Mouse (Mus musculus) CH12.LX (cell line): ENCODE results near the gene Amz2. TPM values are rescaled to one million over a fixed set of nuclear protein-coding genes. Genes with fewer than 3 reads are reported as not detected.

Source experiments
- DNase-seq: peaks from one replicate; pipeline ENCODE4 v3.0.0-alpha.2; 2013; ENCODE audit errors: extremely low read depth
- H3K27ac ChIP-seq: 2 replicates; pipeline ENCODE4 v1.5.1; 2012; ENCODE audit warnings: low read depth, mild to moderate bottlenecking, control low read depth, moderate library complexity; ENCODE audit not compliant: insufficient read depth
- H3K27me3 ChIP-seq: replicated peaks from 2 replicates; pipeline ENCODE3; 2012; ENCODE audit warnings: inconsistent platforms
- H3K36me3 ChIP-seq, 2 experiments: replicated peaks in 1 of 2; 2 replicates each; pipeline versions ENCODE3 to v1.6.1; 2012; ENCODE audit warnings: inconsistent platforms in 1 of 2, low read length in 1 of 2, mild to moderate bottlenecking in 1 of 2, mixed read lengths in 1 of 2, moderate library complexity in 1 of 2; ENCODE audit not compliant: control insufficient read depth in 1 of 2, insufficient read depth in 1 of 2
- H3K4me1 ChIP-seq, 2 experiments: 2 replicates each; pipeline ENCODE4 v1.6.1; 2012; ENCODE audit warnings: inconsistent platforms in 1 of 2, moderate library complexity in 1 of 2; ENCODE audit not compliant: insufficient read depth in 2 of 2, control insufficient read depth in 1 of 2
- H3K4me2 ChIP-seq: 2 replicates; pipeline ENCODE4 v1.6.1; 2012; ENCODE audit warnings: low read depth, mild to moderate bottlenecking, control low read depth; ENCODE audit not compliant: poor library complexity, insufficient read depth, severe bottlenecking
- H3K4me3 ChIP-seq, 3 experiments: fragments of 150-350 bp in 1 of 3; sonication (generic) in 1 of 3; replicated peaks in 1 of 3; 2 replicates each; pipeline versions ENCODE3 to v1.5.1; 2011 to 2012; ENCODE audit warnings: low read depth in 2 of 3, low read length in 2 of 3, mild to moderate bottlenecking in 2 of 3, moderate library complexity in 2 of 3, control low read depth in 1 of 3, improper control_type of control experiment in 1 of 3, inconsistent platforms in 1 of 3, mixed read lengths in 1 of 3; ENCODE audit not compliant: poor library complexity in 1 of 3
- H3K79me2 ChIP-seq: replicated peaks from 2 replicates; pipeline ENCODE4 v1.6.1; 2012; ENCODE audit warnings: mild to moderate bottlenecking, moderate library complexity; ENCODE audit not compliant: control insufficient read depth, poor library complexity, insufficient read depth, severe bottlenecking; ENCODE audit errors: extremely low read depth
- H3K9ac ChIP-seq: 2 replicates; pipeline ENCODE4 v1.6.1; 2012; ENCODE audit warnings: low read depth, mild to moderate bottlenecking, control low read depth, moderate library complexity; ENCODE audit not compliant: insufficient read depth
- H3K9me3 ChIP-seq: replicated peaks from 2 replicates; pipeline ENCODE3; 2012; ENCODE audit warnings: low read length, inconsistent platforms, mixed read lengths
- BHLHE40 ChIP-seq: IDR thresholded peaks from 2 replicates; pipeline ENCODE4 v1.6.1; 2011; ENCODE audit warnings: mild to moderate bottlenecking, low read depth, low read length, improper control_type of control experiment
- CHD1 ChIP-seq: IDR thresholded peaks from 2 replicates; pipeline ENCODE4 v1.6.1; 2012; ENCODE audit warnings: low read depth, low read length, improper control_type of control experiment, inconsistent platforms
- GABPA ChIP-seq: IDR thresholded peaks from 2 replicates; pipeline ENCODE4 v1.6.1; 2012; ENCODE audit warnings: low read depth, low read length, improper control_type of control experiment, inconsistent platforms; ENCODE audit not compliant: insufficient replicate concordance
- HCFC1 ChIP-seq: IDR thresholded peaks from 2 replicates; pipeline ENCODE4 v1.6.1; 2012; ENCODE audit warnings: low read depth, mild to moderate bottlenecking, inconsistent platforms, low read length, improper control_type of control experiment
- JUND ChIP-seq: conservative IDR thresholded peaks from 2 replicates; pipeline ENCODE4 v1.6.1; 2011; ENCODE audit warnings: low read depth, low read length, improper control_type of control experiment
- MAFK ChIP-seq: IDR thresholded peaks from 2 replicates; pipeline ENCODE4 v1.6.1; 2011; ENCODE audit warnings: low read length, improper control_type of control experiment; ENCODE audit not compliant: insufficient replicate concordance
- MAZ ChIP-seq: IDR thresholded peaks from 2 replicates; pipeline ENCODE4 v1.6.1; 2012; ENCODE audit warnings: low read depth, mild to moderate bottlenecking, inconsistent platforms, low read length, improper control_type of control experiment, moderate library complexity
- MEF2A ChIP-seq: IDR thresholded peaks from 2 replicates; pipeline ENCODE4 v1.6.1; 2014; ENCODE audit warnings: low read depth, mild to moderate bottlenecking, inconsistent platforms, low read length, improper control_type of control experiment, borderline replicate concordance
- UBTF ChIP-seq: IDR thresholded peaks from 2 replicates; pipeline ENCODE4 v1.6.1; 2012; ENCODE audit warnings: low read depth, mild to moderate bottlenecking, inconsistent platforms, low read length, improper control_type of control experiment, moderate library complexity
- ZKSCAN1 ChIP-seq: IDR thresholded peaks from 2 replicates; pipeline ENCODE4 v1.6.1; 2012; ENCODE audit warnings: low read depth, inconsistent platforms, low read length, improper control_type of control experiment, borderline replicate concordance
- ZMIZ1 ChIP-seq: IDR thresholded peaks from 2 replicates; pipeline ENCODE4 v1.6.1; 2012; ENCODE audit warnings: low read depth, mild to moderate bottlenecking, inconsistent platforms, low read length, improper control_type of control experiment
- ZNF384 ChIP-seq: IDR thresholded peaks from 2 replicates; pipeline ENCODE4 v1.6.1; 2012; ENCODE audit warnings: low read depth, low read length, improper control_type of control experiment, inconsistent platforms
- dilution Hi-C: fragments of 300-500 bp; cut with MboI; formaldehyde crosslinking; loops from 2 replicates; pipeline ENCODE4 v1.14.3; 2020; ENCODE audit warnings: low sequenced_read_pairs; ENCODE audit not compliant: extremely low pct_unique_long_range_greater_than_20kb, extremely low pct_ligation_motif_present
- in situ Hi-C: fragments of 300-500 bp; cut with MboI; formaldehyde crosslinking; loops from 3 replicates; pipeline ENCODE4 v1.14.3; 2019; ENCODE audit warnings: low sequenced_read_pairs, low pct_ligation_motif_present, low pct_unique_long_range_greater_than_20kb, mixed read lengths
- polyA plus RNA-seq: library from polyadenylated mRNA; unstranded; fragments of >175 nt; gene quantifications from 2 replicates; pipeline ENCODE4 v1.2.1, GENCODE M21; 2012; ENCODE audit warnings: low read depth; ENCODE audit not compliant: insufficient read length
- total RNA-seq, 2 experiments: library from RNA; depleted of rRNA; stranded (reverse); fragments of 300-350 nt in 1 of 2; fragments of >200 nt in 1 of 2; gene quantifications; 2 replicates each; pipeline ENCODE4 v1.2.3; 2012 to 2014

Amz2 gene
- total and polyA plus RNA-seq, 3 experiments, result 22.3 to 23.7 (median 23.3) TPM

GRCm38 (mm10) chr11:109479575-109480285, 54.0 kb downstream of the Amz2 start:
- H3K4me1 ChIP-seq, result peaks cover 21 to 43% of the 10 kb centered on the region in 2 experiments
- H3K9me3 ChIP-seq, result no peaks in the 10 kb centered on the region
- H3K27me3 ChIP-seq, result no peaks in the 10 kb centered on the region
- in situ Hi-C loops, result no loop called here
- TF ChIP-seq ZMIZ1 (no peak), ZNF384 (no peak), MEF2A (no peak), MAZ (no peak), BHLHE40 (peak; percentile 22; the same call in 1 of the 2 replicates), ZKSCAN1 (no peak)
- TF ChIP-seq, all 38 proteins: peak for 1
- DNase-seq, result peak; percentile 53
- no peak overlapping the region for H3K27ac ChIP-seq
- no peaks in the 10 kb centered on the region for H3K36me3 ChIP-seq
- no peak overlapping the region for H3K4me3 ChIP-seq
- no peak overlapping the region for H3K9ac ChIP-seq
- H3K4me2 ChIP-seq, result no peak overlapping the region
- H3K79me2 ChIP-seq, result no peaks in the 10 kb centered on the region
- dilution Hi-C loops, result no loop called here

DNA sequence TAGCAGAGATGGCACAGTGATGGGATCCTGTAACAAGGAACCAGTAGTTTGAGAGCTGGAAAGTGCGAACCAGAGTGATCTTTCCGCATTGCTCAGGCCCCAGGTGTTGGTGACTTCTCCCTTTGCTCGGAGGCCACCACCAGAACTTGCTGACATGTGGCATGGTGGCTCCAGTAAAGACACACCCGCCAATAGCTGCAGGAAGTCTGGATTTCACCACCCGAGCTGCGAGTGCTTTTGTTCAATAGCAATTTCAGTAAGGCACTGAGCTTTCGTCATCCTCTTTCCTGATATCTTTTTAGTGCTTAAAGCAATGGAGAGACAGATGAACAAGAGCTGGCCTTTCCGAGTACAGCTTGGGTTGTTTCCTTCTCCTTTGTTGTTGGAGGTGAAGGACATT, 54.7 kb downstream of the Amz2 start:
- Histone ChIP-seq H3K27me3 (no peaks in the 10 kb centered on the region), H3K9me3 (no peaks in the 10 kb centered on the region), H3K4me1 (peaks cover 21 to 42% of the 10 kb centered on the region in 2 experiments), H3K4me2 (no peak overlapping the region), H3K9ac (no peak overlapping the region), H3K4me3 (no peak overlapping the region), H3K27ac (no peak overlapping the region), H3K79me2 (no peaks in the 10 kb centered on the region), H3K36me3 (no peaks in the 10 kb centered on the region)
- in situ Hi-C loops (no loop called here), dilution Hi-C loops (no loop called here)
- no peak for DNase-seq
- TF ChIP-seq CHD1 (no peak), JUND (no peak), HCFC1 (no peak), GABPA (no peak), UBTF (no peak), MAFK (no peak), MEF2A (no peak)
